In the genomic region with DNA sequence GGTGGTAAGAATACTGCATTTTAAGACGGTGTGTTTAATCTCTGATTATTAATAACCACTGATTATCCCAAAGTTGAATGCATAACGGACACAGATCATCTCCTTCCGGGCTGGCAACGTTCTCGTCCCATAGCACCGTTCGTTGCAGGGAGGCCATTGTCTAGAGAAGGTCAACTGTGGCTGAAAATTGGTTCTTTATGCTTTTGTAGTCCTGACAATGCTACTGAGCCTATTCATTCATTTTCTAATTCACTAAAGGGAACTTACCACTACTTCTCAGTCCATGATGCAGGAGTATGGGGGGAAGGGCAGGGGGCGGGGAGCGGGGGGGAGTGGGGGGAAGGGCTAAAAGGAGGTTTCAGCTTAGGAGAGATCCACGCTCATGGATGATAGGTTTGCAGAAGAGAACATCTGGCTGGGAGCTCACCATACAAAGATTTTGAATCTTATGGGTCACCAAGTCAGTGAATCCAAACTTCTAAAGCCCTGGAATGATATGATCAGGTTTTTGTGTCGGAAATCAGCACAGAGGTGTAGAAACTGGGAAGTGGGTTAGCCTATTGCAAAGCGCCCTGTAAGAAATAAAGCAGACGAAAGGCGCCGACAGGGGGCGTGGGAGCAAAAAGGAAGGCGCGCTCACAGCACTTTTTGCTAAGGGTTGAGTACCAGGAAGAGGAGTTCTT, we compare ENCODE assay signal across 8 mouse cellular contexts. TPM values are rescaled to one million over a fixed set of nuclear protein-coding genes. Genes with fewer than 3 reads are reported as not detected.
DNase-seq lines count a peak whose midpoint lies in the region; ATAC-seq and TF ChIP-seq lines count a peak whose summit lies in the region.

No protein-coding gene starts in this region.

- CTCF ChIA-PET in Patski (lab: Charles Lee) = interaction anchor here (0.7 to 1.6 kb wide), 6 partner anchors 9 to 261 kb away, joined by 3 to 6 read pairs (median 3); no protein-coding TSS in a partner anchor

- peak; percentile 61 for ATAC-seq in Patski
- peak; percentile 72 for ATAC-seq in hindbrain, embryonic 14.5 days (ENCODE audit: low FRiP score)

- WGBS in hindbrain, embryonic 14.5 days = under 1% methylated on average over 18 of the region's 18 CpGs

- H3K9ac ChIP-seq in hindbrain, embryonic 14.5 days = peak overlapping the region; percentile 64

- peak overlapping the region; percentile 62 for H3K4me2 ChIP-seq in hindbrain, embryonic 14.5 days (replicated peaks)

- peak; percentile 58 for DNase-seq in Patski (ENCODE audit: low read depth, low spot score)
- DNase-seq in cerebellum, postnatal 14 days = peak; percentile 91 to 94
- peak; percentile 76 to 85 for DNase-seq in frontal cortex, postnatal 14 days (ENCODE audit: low spot score in 2 of 2)
- peak; percentile 94 for DNase-seq in hindbrain, embryonic 14.5 days (ENCODE audit: low spot score)
- DNase-seq in layer of hippocampus, postnatal 36 days = peak; percentile 73 to 75
- peak; percentile 97 for DNase-seq in lung, postnatal 36 days
- DNase-seq in retina, postnatal 1 day = peak; percentile 94
- DNase-seq in urinary bladder, adult 18-20 months (ENCODE audit: low spot score in 2 of 2) = peak; percentile 80 to 83

- POLR2A ChIA-PET in Patski (lab: Charles Lee) = interaction anchor here (0.6 to 1.5 kb wide), 3 partner anchors 10 to 138 kb away, joined by 3 to 4 read pairs (median 3); no protein-coding TSS in a partner anchor

- H3K27me3 ChIP-seq in Patski = no peaks in the 10 kb centered on the region
- no peaks in the 10 kb centered on the region for H3K27me3 ChIP-seq in hindbrain, embryonic 14.5 days (ENCODE audit: control insufficient read depth, insufficient read depth, low read length)

- in situ Hi-C loops in Patski (cut with MboI; ENCODE audit: low pct_unique_long_range_greater_than_20kb) = loop anchor here (25.0 kb wide), 1 partner anchor 1652 kb away; the partner anchor contains the start of gene Hells

- H3K36me3 ChIP-seq in hindbrain, embryonic 14.5 days (replicated peaks; ENCODE audit: control insufficient read depth, insufficient read depth) = 0 out of 2 replicates have a peak, but pooled peaks cover 20% of the 10 kb centered on the region

- H3K4me3 ChIP-seq in hindbrain, embryonic 14.5 days (replicated peaks; ENCODE audit: low read length) = peak overlapping the region; percentile 61

- H3K27ac ChIP-seq in hindbrain, embryonic 14.5 days = peak overlapping the region; percentile 77

- H3K4me1 ChIP-seq in hindbrain, embryonic 14.5 days (replicated peaks; ENCODE audit: control insufficient read depth, insufficient read depth, low read length) = peaks cover 22% of the 10 kb centered on the region

- TF ChIP-seq CTCF in Patski (IDR thresholded peaks at IDR 0.05) = peak; percentile 94

- no peaks in the 10 kb centered on the region for H3K9me3 ChIP-seq in hindbrain, embryonic 14.5 days (ENCODE audit: control insufficient read depth, low read length)

RNA-seq across cellular contexts. Expression of gene Aldh18a1, which starts 0.7 kb away (rescaled TPM):
- 73.9 TPM for polyA plus RNA-seq in Patski (2021)
- 45.5 and 50.4 TPM in 2 replicates for polyA plus RNA-seq in hindbrain, embryonic 14.5 days (2014; fragmentation: Nextera tagmentation; extraction: Ambion mirVana)
- total RNA-seq in layer of hippocampus, postnatal 36 days (2021) = 10 to 100 TPM; 22.8 to 23.0 TPM

RNA-seq across cellular contexts. Expression of gene Tctn3, which starts 23.0 kb away (rescaled TPM):
- polyA plus RNA-seq in Patski (2021) = 19.9 TPM
- polyA plus RNA-seq in hindbrain, embryonic 14.5 days (2014; fragmentation: Nextera tagmentation; extraction: Ambion mirVana) = 14.0 and 14.5 TPM in 2 replicates
- 10 to 100 TPM; 14.4 to 17.1 TPM for total RNA-seq in layer of hippocampus, postnatal 36 days (2021)

RNA-seq across cellular contexts. Expression of gene Entpd1, which starts 23.2 kb away (rescaled TPM):
- polyA plus RNA-seq in Patski (2021) = 0.47 TPM
- polyA plus RNA-seq in hindbrain, embryonic 14.5 days (2014; fragmentation: Nextera tagmentation; extraction: Ambion mirVana) = 9.3 and 9.6 TPM in 2 replicates
- 10 to 100 TPM; 17.6 to 20.4 TPM for total RNA-seq in layer of hippocampus, postnatal 36 days (2021)

Comparison
In these comparisons a context has a peak if more than half of its experiments do, and no peak if none do; other contexts are left out.
1. Peak in every context shown above with its lines: DNase-seq, ATAC-seq, H3K4me3 ChIP-seq and H3K27ac ChIP-seq.